Mouse (Mus musculus): ENCODE data around the gene Tlcd1. TPM values are rescaled to one million over a fixed set of nuclear protein-coding genes. Genes with fewer than 3 reads are reported as not detected.
"Not testable (repeated sequence)": the region's sequence is repeated elsewhere in the genome, so short reads cannot be mapped to it uniquely, and the experiment has no call there.

Tlcd1 gene
- polyA plus RNA-seq, 1 experiment from 2014 or later: 50.3 TPM

DNA sequence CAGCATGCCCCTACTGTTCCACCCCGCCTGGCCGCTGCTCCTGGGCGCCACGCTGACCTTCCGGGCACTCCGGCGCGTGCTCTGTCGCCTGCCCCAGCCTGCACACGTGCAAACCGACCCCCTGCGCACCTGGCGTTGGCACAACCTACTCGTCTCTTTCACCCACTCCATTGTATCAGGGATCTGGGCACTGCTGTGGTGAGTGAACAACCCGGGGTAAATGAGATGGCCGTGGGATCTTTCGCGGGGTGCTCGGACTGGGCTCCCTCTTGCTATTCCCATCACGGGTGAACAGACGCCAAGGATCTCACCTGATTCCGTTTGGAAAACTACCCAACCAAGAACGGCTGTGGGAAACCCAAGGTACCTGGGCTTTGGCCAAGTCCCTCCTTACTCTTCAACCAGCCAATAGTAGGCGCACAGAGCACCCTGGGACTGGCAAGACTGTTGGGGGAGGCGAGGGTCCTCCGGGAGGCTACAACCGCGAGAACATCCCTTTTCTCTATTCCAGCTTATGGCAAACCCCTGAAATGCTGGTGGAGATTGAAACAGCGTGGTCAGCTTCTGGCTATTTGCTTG is 2.4 kb downstream of the Tlcd1 start:
- Histone ChIP-seq H3K4me3 (replicated peaks) (peak overlapping the region; percentile 94), H3K9ac (peak overlapping the region; percentile 99), H3K36me3 (peaks cover 38% of the 10 kb centered on the region), H3K27ac (peak overlapping the region; percentile 100), H3K4me2 (peak overlapping the region; percentile 81), H3K9me3 (replicated peaks) (no peaks in the 10 kb centered on the region), H3K4me1 (replicated peaks) (peaks cover 63% of the 10 kb centered on the region), H3K27me3 (no peaks in the 10 kb centered on the region)
- ATAC-seq (ENCODE audit: low read depth) (peak; percentile 4), DNase-seq (no peak)
- under 1% methylated on average over 29 of the region's 29 CpGs for WGBS (ENCODE audit: insufficient replicate concordance)

- Histone ChIP-seq H3K9me3 (replicated peaks) (no peaks in the 10 kb centered on the region), H3K36me3 (peaks cover 38% of the 10 kb centered on the region), H3K27ac (peak overlapping the region; percentile 100), H3K27me3 (no peaks in the 10 kb centered on the region), H3K4me2 (peak overlapping the region; percentile 81), H3K9ac (peak overlapping the region; percentile 99), H3K4me1 (replicated peaks) (peaks cover 63% of the 10 kb centered on the region), H3K4me3 (replicated peaks) (peak overlapping the region; percentile 94)
- DNase-seq (no peak), ATAC-seq (ENCODE audit: low read depth) (no peak)
- 10% methylated on average over 8 of the region's 8 CpGs for WGBS (ENCODE audit: insufficient replicate concordance)
These were observed 3.0 kb downstream of the Tlcd1 start for GRCm38 (mm10) chr11:78179438-78179999.

DNA sequence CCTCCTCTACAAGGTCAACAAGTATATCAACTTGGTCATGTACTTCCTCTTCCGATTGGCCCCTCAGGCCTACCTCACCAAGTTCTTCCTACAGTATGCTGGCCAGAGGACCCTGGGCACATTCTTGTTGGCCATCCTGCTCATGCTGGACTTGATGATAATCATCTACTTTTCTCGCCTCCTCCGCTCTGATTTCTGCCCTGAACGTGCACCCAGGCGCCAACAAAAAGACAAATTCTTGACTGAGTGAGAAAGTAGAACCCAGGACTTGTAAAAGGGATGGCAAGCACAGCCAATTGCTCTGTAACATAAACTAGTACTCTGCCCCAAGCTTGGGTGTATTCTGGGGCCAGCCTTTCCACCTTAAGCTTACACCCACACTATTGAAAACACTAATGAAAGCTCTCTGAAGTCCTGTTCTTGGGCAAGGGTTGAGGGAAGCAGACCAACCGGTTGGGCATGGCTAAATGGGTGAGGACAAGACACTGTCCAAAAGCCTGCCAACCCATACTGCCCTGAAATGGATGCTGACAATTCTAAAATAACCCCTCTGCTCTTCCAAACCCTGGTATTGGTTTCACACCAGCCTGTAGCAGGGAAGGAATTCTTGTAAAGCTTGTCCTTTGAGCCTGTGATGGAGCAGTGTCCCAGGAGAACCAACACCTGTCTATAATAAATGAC is 3.7 kb downstream of the Tlcd1 start:
- Histone ChIP-seq H3K9ac (peak overlapping the region; percentile 99), H3K4me3 (replicated peaks) (peak overlapping the region; percentile 94), H3K36me3 (peaks cover 38% of the 10 kb centered on the region), H3K4me2 (peak overlapping the region; percentile 81), H3K4me1 (replicated peaks) (peaks cover 56% of the 10 kb centered on the region), H3K9me3 (replicated peaks) (no peaks in the 10 kb centered on the region), H3K27me3 (no peaks in the 10 kb centered on the region), H3K27ac (peak overlapping the region; percentile 100)
- 28% methylated on average over 6 of the region's 6 CpGs for WGBS (ENCODE audit: insufficient replicate concordance)
- no peak for ATAC-seq (ENCODE audit: low read depth)
- DNase-seq: no peak

GRCm38 (mm10) chr11:78181830-78182357 is 5.4 kb downstream of the Tlcd1 start:
- H3K9ac ChIP-seq: peak overlapping the region; percentile 99
- H3K27ac ChIP-seq: peak overlapping the region; percentile 100
- peaks cover 12% of the 10 kb centered on the region for H3K27me3 ChIP-seq
- DNase-seq (no peak), ATAC-seq (ENCODE audit: low read depth) (no peak)
- H3K36me3 ChIP-seq: peaks cover 38% of the 10 kb centered on the region
- peak overlapping the region; percentile 81 for H3K4me2 ChIP-seq
- peak overlapping the region; percentile 94 for H3K4me3 ChIP-seq (replicated peaks)
- 28% methylated on average over 2 of the region's 2 CpGs for WGBS (ENCODE audit: insufficient replicate concordance)
- H3K9me3 ChIP-seq (replicated peaks): no peaks in the 10 kb centered on the region
- H3K4me1 ChIP-seq (replicated peaks): peaks cover 47% of the 10 kb centered on the region

GRCm38 (mm10) chr11:78182450-78182849 is 5.9 kb downstream of the Tlcd1 start:
- Histone ChIP-seq H3K27me3 (peaks cover 18% of the 10 kb centered on the region), H3K9ac (peak overlapping the region; percentile 99), H3K4me2 (peak overlapping the region; percentile 81), H3K27ac (peak overlapping the region; percentile 100), H3K4me1 (replicated peaks) (peaks cover 47% of the 10 kb centered on the region), H3K9me3 (replicated peaks) (no peaks in the 10 kb centered on the region), H3K36me3 (peaks cover 38% of the 10 kb centered on the region), H3K4me3 (replicated peaks) (peak overlapping the region; percentile 94)
- ATAC-seq (ENCODE audit: low read depth) (no peak), DNase-seq (no peak)
- WGBS (ENCODE audit: insufficient replicate concordance): under 1% methylated on average over 7 of the region's 7 CpGs

DNA sequence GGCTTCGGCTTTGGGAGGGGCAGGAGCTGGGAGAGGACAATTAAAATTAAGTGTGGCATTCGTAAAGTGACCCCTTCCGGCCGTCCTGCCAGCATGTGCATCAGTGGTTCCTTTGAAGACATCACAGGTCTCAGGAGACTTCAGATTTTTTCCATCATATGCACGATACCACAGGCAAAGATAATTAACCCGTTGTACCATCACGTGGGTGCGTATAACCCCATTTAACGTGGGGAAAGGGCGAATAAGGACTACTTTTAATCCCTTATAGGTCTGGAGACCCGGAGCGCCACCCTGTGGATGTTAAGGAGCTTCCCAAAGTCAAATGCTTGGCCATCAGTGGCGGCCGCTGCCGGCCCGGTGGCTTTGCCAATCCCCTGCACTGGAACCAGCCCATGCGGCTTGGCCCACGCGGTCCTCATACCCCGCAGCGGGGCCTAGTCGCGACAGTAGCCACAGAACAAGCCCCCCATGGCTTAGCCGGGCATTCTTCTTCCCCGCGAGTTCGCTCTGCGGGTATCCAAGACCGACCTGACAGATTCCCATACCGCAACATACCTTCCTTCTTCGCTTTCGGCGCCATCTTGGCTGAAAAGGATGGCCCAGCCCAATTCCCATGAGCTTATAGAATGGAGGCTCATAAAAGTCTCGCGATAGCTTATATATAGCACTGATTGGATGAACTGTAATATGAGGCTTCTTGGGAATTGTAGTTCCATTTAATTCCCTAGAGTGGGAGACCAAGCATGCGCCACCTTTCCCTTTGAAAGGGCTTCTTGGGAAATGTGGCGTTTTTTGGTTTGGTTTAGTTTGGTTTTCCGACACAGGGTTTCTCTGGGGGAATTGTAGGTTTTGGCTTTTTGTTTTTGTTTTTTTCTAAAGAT is 6.7 kb downstream of the Tlcd1 start, which contains the start of gene Rpl23a:
TSS of gene Rpl23a (minus strand) at position 624 of the 884 bp plus-strand sequence.
- H3K9me3 ChIP-seq (replicated peaks): no peaks in the 10 kb centered on the region
- DNase-seq (peak; percentile 80), ATAC-seq (ENCODE audit: low read depth) (peak; percentile 76)
- under 1% methylated on average over 38 of the region's 38 CpGs for WGBS (ENCODE audit: insufficient replicate concordance)
- peaks cover 26% of the 10 kb centered on the region for H3K27me3 ChIP-seq
- H3K27ac ChIP-seq: peak within 1 kb of the TSS; percentile 100
- H3K36me3 ChIP-seq: peaks cover 38% of the 10 kb centered on the region
- H3K4me2 ChIP-seq: peak within 1 kb of the TSS; percentile 81
- peaks cover 47% of the 10 kb centered on the region for H3K4me1 ChIP-seq (replicated peaks)
- peak within 1 kb of the TSS; percentile 99 for H3K9ac ChIP-seq
- H3K4me3 ChIP-seq (replicated peaks): peak within 1 kb of the TSS; percentile 94

- 34% methylated on average over 10 of the region's 10 CpGs for WGBS (ENCODE audit: insufficient replicate concordance)
- H3K4me3 ChIP-seq (replicated peaks): peak overlapping the region; percentile 94
- DNase-seq (no peak), ATAC-seq (ENCODE audit: low read depth) (no peak)
- peaks cover 37% of the 10 kb centered on the region for H3K36me3 ChIP-seq
- H3K27me3 ChIP-seq: peaks cover 34% of the 10 kb centered on the region
- peak overlapping the region; percentile 99 for H3K9ac ChIP-seq
- no peak overlapping the region for H3K27ac ChIP-seq
- no peaks in the 10 kb centered on the region for H3K9me3 ChIP-seq (replicated peaks)
- peaks cover 52% of the 10 kb centered on the region for H3K4me1 ChIP-seq (replicated peaks)
- H3K4me2 ChIP-seq: peak overlapping the region; percentile 81
These were observed 7.5 kb downstream of the Tlcd1 start for GRCm38 (mm10) chr11:78183884-78184514.

- H3K4me2 ChIP-seq; H3K4me3 ChIP-seq (replicated peaks); ATAC-seq (ENCODE audit: low read depth); H3K9me3 ChIP-seq (replicated peaks); H3K27ac ChIP-seq; H3K9ac ChIP-seq; DNase-seq: not testable (repeated sequence)
- H3K36me3 ChIP-seq: peaks cover 30% of the 10 kb centered on the region
- WGBS (ENCODE audit: insufficient replicate concordance): 81% methylated on average over 6 of the region's 6 CpGs
- peaks cover 52% of the 10 kb centered on the region for H3K4me1 ChIP-seq (replicated peaks)
- peaks cover 41% of the 10 kb centered on the region for H3K27me3 ChIP-seq
These were observed 8.2 kb downstream of the Tlcd1 start for GRCm38 (mm10) chr11:78184702-78185101.

GRCm38 (mm10) chr11:78188331-78189233 is 12.1 kb downstream of the Tlcd1 start, which contains the start of gene Rab34:
TSS of gene Rab34 (plus strand) at chr11:78188430.
- Histone ChIP-seq H3K4me2 (peak within 1 kb of the TSS; percentile 61), H3K9me3 (replicated peaks) (no peaks in the 10 kb centered on the region), H3K27ac (peak within 1 kb of the TSS; percentile 69), H3K4me3 (replicated peaks) (peak within 1 kb of the TSS; percentile 58), H3K27me3 (peaks cover 72% of the 10 kb centered on the region), H3K9ac (peak within 1 kb of the TSS; percentile 65), H3K4me1 (replicated peaks) (peaks cover 26% of the 10 kb centered on the region), H3K36me3 (peaks cover 4% of the 10 kb centered on the region; the same call in 1 of the 2 replicates)
- peak; percentile 32 for ATAC-seq (ENCODE audit: low read depth)
- 1% methylated on average over 78 of the region's 80 CpGs for WGBS (ENCODE audit: insufficient replicate concordance)
- DNase-seq: no peak
